Mouse (Mus musculus): ENCODE measurements around the gene Pabpn1l.

The Pabpn1l gene

GRCm38 (mm10) chr8:122616181-122616905 lies 6.2 kb downstream of the Pabpn1l start:
- no peak for DNase-seq

GRCm38 (mm10) chr8:122611295-122612133 lies 11.0 kb downstream of the Pabpn1l start, which contains the start of the genes Galns and Trappc2l:
TSS of gene Galns (minus strand) at chr8:122611463.
TSS of gene Trappc2l (plus strand) at chr8:122611640.
- peak; percentile 96 for DNase-seq

GRCm38 (mm10) chr8:122610612-122611277 lies 11.8 kb downstream of the Pabpn1l start:
- no peak for DNase-seq

GRCm38 (mm10) chr8:122610209-122610608 lies 12.3 kb downstream of the Pabpn1l start:
- no peak for DNase-seq

- DNase-seq, result no peak
Observed at GRCm38 (mm10) chr8:122606810-122607209, 15.7 kb downstream of the Pabpn1l start.

- DNase-seq, result no peak
Observed at GRCm38 (mm10) chr8:122605367-122605766, 17.2 kb downstream of the Pabpn1l start.

- no peak for DNase-seq
Observed at GRCm38 (mm10) chr8:122604640-122605039, 17.9 kb downstream of the Pabpn1l start.

GRCm38 (mm10) chr8:122600666-122601065 lies 21.9 kb downstream of the Pabpn1l start:
- DNase-seq, result no peak

- DNase-seq, result no peak
Observed at GRCm38 (mm10) chr8:122596031-122596430, 26.5 kb downstream of the Pabpn1l start.

- DNase-seq, result no peak
Observed at GRCm38 (mm10) chr8:122593783-122594507, 28.6 kb downstream of the Pabpn1l start.

- no peak for DNase-seq
Observed at GRCm38 (mm10) chr8:122593240-122593639, 29.3 kb downstream of the Pabpn1l start.

- no peak for DNase-seq
Observed at GRCm38 (mm10) chr8:122586749-122587148, 35.8 kb downstream of the Pabpn1l start.

- DNase-seq, result no peak
Observed at GRCm38 (mm10) chr8:122586171-122586570, 36.4 kb downstream of the Pabpn1l start.

- DNase-seq, result no peak
Observed at GRCm38 (mm10) chr8:122585411-122585891, 37.1 kb downstream of the Pabpn1l start.

GRCm38 (mm10) chr8:122584981-122585380 lies 37.6 kb downstream of the Pabpn1l start:
- no peak for DNase-seq

- no peak for DNase-seq
Observed at GRCm38 (mm10) chr8:122580926-122581325, 41.6 kb downstream of the Pabpn1l start.

- DNase-seq, result no peak
Observed at GRCm38 (mm10) chr8:122579196-122579595, 43.3 kb downstream of the Pabpn1l start.

GRCm38 (mm10) chr8:122577116-122577515 lies 45.4 kb downstream of the Pabpn1l start:
- DNase-seq, result no peak

- DNase-seq, result peak; percentile 96
Observed at GRCm38 (mm10) chr8:122576648-122577022, 45.9 kb downstream of the Pabpn1l start, which contains the start of gene Aprt. TSS of gene Aprt (minus strand) at chr8:122576909.

GRCm38 (mm10) chr8:122575735-122576647 lies 46.5 kb downstream of the Pabpn1l start:
- no peak for DNase-seq

- DNase-seq, result no peak
Observed at GRCm38 (mm10) chr8:122575286-122575685, 47.3 kb downstream of the Pabpn1l start.

Measured in right cerebral cortex, adult 18-20 months (tissue).